Mouse (Mus musculus): ENCODE data around the gene Mapk8ip3. TPM values are rescaled to one million over a fixed set of nuclear protein-coding genes. Genes with fewer than 3 reads are reported as not detected.
A peak's percentile ranks its signal among the peaks of the same experiment; 100 is the strongest.
"Not testable (repeated sequence)": the region's sequence is repeated elsewhere in the genome, so short reads cannot be mapped to it uniquely, and the experiment has no call there.

Mapk8ip3 gene
- polyA plus RNA-seq, 1 experiment, result 72.0 TPM

DNA sequence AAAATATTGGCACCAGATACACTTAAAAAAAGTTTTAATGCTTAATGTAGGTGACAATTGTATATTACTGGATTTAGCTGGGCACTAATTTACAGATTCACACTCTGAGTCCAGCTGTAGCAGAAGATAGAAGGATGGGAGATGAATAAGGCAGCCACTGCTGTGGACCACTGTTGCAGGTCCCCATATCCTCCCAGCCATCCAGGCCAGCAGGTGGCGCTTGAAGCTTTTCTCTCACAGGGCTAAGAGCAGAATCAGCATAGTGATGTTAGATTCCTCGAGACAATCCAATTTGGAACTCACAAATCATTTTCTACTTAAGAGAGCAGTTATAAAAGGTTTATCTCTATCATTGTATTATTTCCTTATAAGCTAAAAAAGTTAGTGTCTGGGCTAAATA lies 5.7 kb upstream of the Mapk8ip3 start:
- 0 out of 2 replicates have a peak, but pooled peaks have one; percentile 4 for TF ChIP-seq CTCF (IDR thresholded peaks at IDR 0.05; ENCODE audit: borderline replicate concordance, insufficient read depth, low read length)
- not testable (repeated sequence) for H3K4me1 ChIP-seq (ENCODE audit: control insufficient read depth, insufficient read depth, low read length); H3K4me3 ChIP-seq (ENCODE audit: insufficient read depth, low read length); H3K27ac ChIP-seq (ENCODE audit: insufficient read depth, low read length)

GRCm38 (mm10) chr17:24937266-24937665 lies 489 bp upstream of the Mapk8ip3 start:
- Histone ChIP-seq H3K4me3 (ENCODE audit: insufficient read depth, low read length) (peak overlapping the region; percentile 28), H3K27ac (ENCODE audit: insufficient read depth, low read length) (peak overlapping the region; percentile 38; the same call in 1 of the 2 replicates), H3K4me1 (ENCODE audit: control insufficient read depth, insufficient read depth, low read length) (peaks cover 4% of the 10 kb centered on the region; the same call in 1 of the 2 replicates)
- no peak for TF ChIP-seq POLR2A (IDR thresholded peaks at IDR 0.05; ENCODE audit: low read depth, low read length)
- no peak for TF ChIP-seq CTCF (IDR thresholded peaks at IDR 0.05; ENCODE audit: borderline replicate concordance, insufficient read depth, low read length)

DNA sequence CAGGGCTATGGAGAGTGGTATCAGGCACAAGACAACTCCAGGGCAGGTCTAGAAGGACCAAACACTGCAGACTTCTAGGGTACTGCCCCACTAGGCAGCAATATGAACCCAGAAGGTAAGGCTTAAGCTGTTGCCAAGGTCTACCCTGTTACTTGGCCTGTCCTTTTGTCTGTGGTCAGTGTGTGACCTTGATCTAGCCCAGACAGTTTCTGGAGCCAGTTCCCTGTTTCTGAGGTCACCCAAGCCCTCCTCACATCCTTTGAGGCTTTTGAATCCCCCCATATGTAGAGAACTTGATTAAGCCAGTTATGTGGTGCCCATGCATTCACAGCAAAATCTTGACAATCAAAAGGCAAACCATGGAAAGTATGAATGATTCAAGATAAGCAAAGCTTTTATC lies 1.1 kb downstream of the Mapk8ip3 start:
- H3K4me3 ChIP-seq (ENCODE audit: insufficient read depth, low read length), result peak overlapping the region; percentile 90
- no peak overlapping the region for H3K27ac ChIP-seq (ENCODE audit: insufficient read depth, low read length)
- peaks cover 4% of the 10 kb centered on the region; the same call in 1 of the 2 replicates for H3K4me1 ChIP-seq (ENCODE audit: control insufficient read depth, insufficient read depth, low read length)
- no peak for TF ChIP-seq POLR2A (IDR thresholded peaks at IDR 0.05; ENCODE audit: low read depth, low read length)
- TF ChIP-seq CTCF (IDR thresholded peaks at IDR 0.05; ENCODE audit: borderline replicate concordance, insufficient read depth, low read length), result no peak

- Histone ChIP-seq H3K4me1 (ENCODE audit: control insufficient read depth, insufficient read depth, low read length) (peaks cover 4% of the 10 kb centered on the region; the same call in 1 of the 2 replicates), H3K27ac (ENCODE audit: insufficient read depth, low read length) (no peak overlapping the region; the same call in 1 of the 2 replicates), H3K4me3 (ENCODE audit: insufficient read depth, low read length) (peak overlapping the region; percentile 90)
- no peak for TF ChIP-seq CTCF (IDR thresholded peaks at IDR 0.05; ENCODE audit: borderline replicate concordance, insufficient read depth, low read length)
- TF ChIP-seq POLR2A (IDR thresholded peaks at IDR 0.05; ENCODE audit: low read depth, low read length), result no peak
Observed at GRCm38 (mm10) chr17:24934926-24935325, 1.9 kb downstream of the Mapk8ip3 start.

DNA sequence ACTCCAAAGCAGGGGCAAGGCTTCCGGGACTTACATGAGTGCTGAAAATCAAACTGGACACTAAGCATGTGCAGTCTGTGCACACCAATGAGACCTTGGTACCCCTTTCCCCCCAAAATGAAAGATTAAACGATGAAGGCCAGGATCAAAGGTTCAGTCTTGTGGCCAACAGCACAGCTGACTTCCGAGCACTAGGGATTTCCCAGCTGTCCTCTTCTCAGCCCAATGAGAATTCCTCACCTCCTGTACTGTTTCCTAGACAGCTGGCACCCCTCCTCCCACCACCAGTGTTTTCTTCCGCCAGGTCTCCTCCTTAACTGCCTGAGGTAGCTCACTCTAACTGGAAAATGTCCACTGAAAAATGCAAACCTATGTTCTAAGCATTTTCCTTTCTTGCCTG lies 3.6 kb downstream of the Mapk8ip3 start:
- no peak overlapping the region for H3K27ac ChIP-seq (ENCODE audit: insufficient read depth, low read length)
- peaks cover 11% of the 10 kb centered on the region for H3K4me1 ChIP-seq (ENCODE audit: control insufficient read depth, insufficient read depth, low read length)
- no peak overlapping the region for H3K4me3 ChIP-seq (ENCODE audit: insufficient read depth, low read length)
- TF ChIP-seq CTCF (IDR thresholded peaks at IDR 0.05; ENCODE audit: borderline replicate concordance, insufficient read depth, low read length), result no peak
- TF ChIP-seq POLR2A (IDR thresholded peaks at IDR 0.05; ENCODE audit: low read depth, low read length), result no peak

DNA sequence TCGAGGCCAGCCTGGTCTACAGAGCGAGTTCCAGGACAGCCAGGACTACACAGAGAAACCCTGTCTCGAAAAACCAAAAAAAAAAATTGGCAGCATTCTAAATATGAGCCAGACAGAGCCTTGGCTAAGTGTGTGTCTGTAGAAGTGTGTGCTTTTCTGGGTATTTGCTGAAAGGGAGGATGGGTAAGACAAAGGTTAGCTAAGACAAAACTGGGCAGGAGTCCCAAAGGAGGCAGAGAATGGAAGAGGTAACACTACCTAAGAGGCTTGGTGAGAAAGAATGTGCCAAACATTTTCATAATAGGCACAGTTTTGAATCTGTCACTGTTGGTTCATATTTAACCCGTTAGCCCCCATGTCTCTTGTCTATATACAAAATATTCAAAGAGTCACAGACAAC lies 4.3 kb downstream of the Mapk8ip3 start:
- Histone ChIP-seq H3K4me3 (ENCODE audit: insufficient read depth, low read length) (no peak overlapping the region), H3K27ac (ENCODE audit: insufficient read depth, low read length) (no peak overlapping the region), H3K4me1 (ENCODE audit: control insufficient read depth, insufficient read depth, low read length) (peaks cover 11% of the 10 kb centered on the region)
- no peak for TF ChIP-seq CTCF (IDR thresholded peaks at IDR 0.05; ENCODE audit: borderline replicate concordance, insufficient read depth, low read length)

DNA sequence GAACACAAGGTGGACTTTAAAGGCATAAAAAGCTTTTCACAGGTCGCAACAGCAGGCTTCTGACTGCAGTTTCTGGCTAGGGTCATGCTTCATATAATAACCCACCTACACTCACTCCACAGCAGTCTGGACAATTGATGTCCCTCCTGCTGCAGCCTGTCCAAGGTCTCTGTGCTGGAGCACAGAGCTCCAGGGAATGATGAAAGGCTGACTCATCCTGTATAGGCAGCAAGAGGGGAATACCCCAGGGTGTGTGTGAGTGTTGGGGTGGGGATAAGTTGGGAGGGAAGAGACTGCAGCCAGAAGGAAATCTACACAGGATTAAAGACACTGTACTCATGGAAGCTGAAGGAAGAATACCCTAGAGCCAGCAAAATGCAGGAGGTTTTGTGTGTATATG lies 7.3 kb downstream of the Mapk8ip3 start:
- Histone ChIP-seq H3K4me1 (ENCODE audit: control insufficient read depth, insufficient read depth, low read length) (peaks cover 10% of the 10 kb centered on the region), H3K27ac (ENCODE audit: insufficient read depth, low read length) (peak overlapping the region; percentile 58; the same call in 1 of the 2 replicates), H3K4me3 (ENCODE audit: insufficient read depth, low read length) (no peak overlapping the region)
- TF ChIP-seq CTCF (IDR thresholded peaks at IDR 0.05; ENCODE audit: borderline replicate concordance, insufficient read depth, low read length) (no peak), POLR2A (IDR thresholded peaks at IDR 0.05; ENCODE audit: low read depth, low read length) (no peak)

GRCm38 (mm10) chr17:24923246-24923645 lies 13.5 kb downstream of the Mapk8ip3 start:
- TF ChIP-seq CTCF (IDR thresholded peaks at IDR 0.05; ENCODE audit: borderline replicate concordance, insufficient read depth, low read length) (no peak), POLR2A (IDR thresholded peaks at IDR 0.05; ENCODE audit: low read depth, low read length) (no peak)
- no peaks in the 10 kb centered on the region for H3K4me1 ChIP-seq (ENCODE audit: control insufficient read depth, insufficient read depth, low read length)
- no peak overlapping the region for H3K27ac ChIP-seq (ENCODE audit: insufficient read depth, low read length)
- no peak overlapping the region for H3K4me3 ChIP-seq (ENCODE audit: insufficient read depth, low read length)

DNA sequence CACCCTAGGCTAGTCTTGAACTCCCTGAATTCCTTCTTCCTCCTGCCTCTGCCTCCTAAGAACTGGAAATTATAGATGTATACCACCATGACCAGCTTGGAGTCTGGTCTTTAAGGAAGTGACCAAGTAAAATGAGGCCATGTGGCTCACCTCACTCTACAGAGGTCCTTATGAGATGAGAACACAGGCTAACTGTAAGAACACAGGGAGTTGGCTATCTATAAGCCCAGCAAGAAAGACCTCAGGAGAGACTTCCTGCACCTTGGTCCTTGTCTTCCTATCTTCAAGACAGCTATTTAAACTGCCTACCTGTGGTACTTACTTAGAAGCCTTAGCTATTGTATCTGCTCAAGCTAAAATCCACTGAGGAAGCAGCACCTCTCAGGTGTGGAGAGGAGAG lies 22.8 kb downstream of the Mapk8ip3 start:
- TF ChIP-seq CTCF (IDR thresholded peaks at IDR 0.05; ENCODE audit: borderline replicate concordance, insufficient read depth, low read length), result no peak
- no peak for TF ChIP-seq POLR2A (IDR thresholded peaks at IDR 0.05; ENCODE audit: low read depth, low read length)
- Histone ChIP-seq H3K4me3 (ENCODE audit: insufficient read depth, low read length) (no peak overlapping the region), H3K4me1 (ENCODE audit: control insufficient read depth, insufficient read depth, low read length) (no peaks in the 10 kb centered on the region), H3K27ac (ENCODE audit: insufficient read depth, low read length) (no peak overlapping the region)

GRCm38 (mm10) chr17:24907591-24907990 lies 29.2 kb downstream of the Mapk8ip3 start:
- no peaks in the 10 kb centered on the region for H3K4me1 ChIP-seq (ENCODE audit: control insufficient read depth, insufficient read depth, low read length)
- no peak overlapping the region for H3K4me3 ChIP-seq (ENCODE audit: insufficient read depth, low read length)
- TF ChIP-seq POLR2A (IDR thresholded peaks at IDR 0.05; ENCODE audit: low read depth, low read length), result no peak
- TF ChIP-seq CTCF (IDR thresholded peaks at IDR 0.05; ENCODE audit: borderline replicate concordance, insufficient read depth, low read length), result no peak
- H3K27ac ChIP-seq (ENCODE audit: insufficient read depth, low read length), result no peak overlapping the region

DNA sequence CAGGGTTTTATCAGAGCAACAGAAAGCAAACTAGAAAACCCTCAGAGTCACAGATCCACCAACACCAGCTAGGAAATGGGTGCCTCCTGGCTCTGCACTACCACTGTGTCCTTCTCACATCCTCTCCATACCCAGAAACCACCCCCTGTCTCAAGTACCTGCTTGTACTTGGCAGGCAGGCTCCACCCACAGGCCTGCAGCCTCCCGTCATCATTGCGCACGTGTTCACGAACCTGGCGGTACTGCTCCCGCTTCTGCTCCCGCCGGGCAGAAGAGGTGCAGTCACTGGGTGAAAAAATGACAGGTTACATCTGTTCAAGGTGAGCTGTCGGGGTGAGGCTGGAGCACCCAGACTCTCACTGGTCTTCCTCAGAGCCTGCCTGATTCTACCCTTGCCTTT lies 33.0 kb downstream of the Mapk8ip3 start:
- Histone ChIP-seq H3K4me3 (ENCODE audit: insufficient read depth, low read length) (no peak overlapping the region), H3K27ac (ENCODE audit: insufficient read depth, low read length) (no peak overlapping the region), H3K4me1 (ENCODE audit: control insufficient read depth, insufficient read depth, low read length) (no peaks in the 10 kb centered on the region)
- TF ChIP-seq POLR2A (IDR thresholded peaks at IDR 0.05; ENCODE audit: low read depth, low read length) (no peak), CTCF (IDR thresholded peaks at IDR 0.05; ENCODE audit: borderline replicate concordance, insufficient read depth, low read length) (no peak)
